Mouse (Mus musculus): ENCODE measurements around the gene Ubash3b.

Gene Ubash3b

GRCm38 (mm10) chr9:41168206-41168605 is 6.7 kb upstream of the Ubash3b start:
- DNase-seq (ENCODE audit: low read depth, low spot score): no peak

GRCm38 (mm10) chr9:41166886-41167285 is 5.4 kb upstream of the Ubash3b start:
- peak; percentile 10 for DNase-seq (ENCODE audit: low read depth, low spot score)

- no peak for DNase-seq (ENCODE audit: low read depth, low spot score)
Measured at GRCm38 (mm10) chr9:41162363-41162762, 866 bp upstream of the Ubash3b start.

GRCm38 (mm10) chr9:41160536-41161176 is 841 bp downstream of the Ubash3b start:
- DNase-seq (ENCODE audit: low read depth, low spot score): no peak

GRCm38 (mm10) chr9:41159223-41159622 is 2.3 kb downstream of the Ubash3b start:
- no peak for DNase-seq (ENCODE audit: low read depth, low spot score)

GRCm38 (mm10) chr9:41157872-41158567 is 3.5 kb downstream of the Ubash3b start:
- no peak for DNase-seq (ENCODE audit: low read depth, low spot score)

- DNase-seq (ENCODE audit: low read depth, low spot score): peak; percentile 67
Measured at GRCm38 (mm10) chr9:41157020-41157871, 4.3 kb downstream of the Ubash3b start.

GRCm38 (mm10) chr9:41156720-41157019 is 4.8 kb downstream of the Ubash3b start:
- peak; percentile 33 for DNase-seq (ENCODE audit: low read depth, low spot score)

- peak; percentile 35 for DNase-seq (ENCODE audit: low read depth, low spot score)
Measured at GRCm38 (mm10) chr9:41156006-41156719, 5.3 kb downstream of the Ubash3b start.

- no peak for DNase-seq (ENCODE audit: low read depth, low spot score)
Measured at GRCm38 (mm10) chr9:41153979-41154378, 7.5 kb downstream of the Ubash3b start.

GRCm38 (mm10) chr9:41153050-41153449 is 8.4 kb downstream of the Ubash3b start:
- DNase-seq (ENCODE audit: low read depth, low spot score): no peak

- no peak for DNase-seq (ENCODE audit: low read depth, low spot score)
Measured at GRCm38 (mm10) chr9:41151491-41151890, 10.0 kb downstream of the Ubash3b start.

- no peak for DNase-seq (ENCODE audit: low read depth, low spot score)
Measured at GRCm38 (mm10) chr9:41149896-41150295, 11.6 kb downstream of the Ubash3b start.

GRCm38 (mm10) chr9:41149079-41149676 is 12.3 kb downstream of the Ubash3b start:
- no peak for DNase-seq (ENCODE audit: low read depth, low spot score)

- no peak for DNase-seq (ENCODE audit: low read depth, low spot score)
Measured at GRCm38 (mm10) chr9:41148600-41148999, 12.9 kb downstream of the Ubash3b start.

GRCm38 (mm10) chr9:41147203-41147842 is 14.2 kb downstream of the Ubash3b start:
- DNase-seq (ENCODE audit: low read depth, low spot score): no peak

GRCm38 (mm10) chr9:41143825-41144224 is 17.7 kb downstream of the Ubash3b start:
- DNase-seq (ENCODE audit: low read depth, low spot score): no peak

GRCm38 (mm10) chr9:41143115-41143514 is 18.4 kb downstream of the Ubash3b start:
- no peak for DNase-seq (ENCODE audit: low read depth, low spot score)

- no peak for DNase-seq (ENCODE audit: low read depth, low spot score)
Measured at GRCm38 (mm10) chr9:41141026-41141425, 20.5 kb downstream of the Ubash3b start.

GRCm38 (mm10) chr9:41138987-41139808 is 22.3 kb downstream of the Ubash3b start:
- no peak for DNase-seq (ENCODE audit: low read depth, low spot score)

Data from R1 (cell line).